Mouse (Mus musculus) hindlimb bud, embryonic 11.5 days (tissue): ENCODE measurements around the gene Syne4.
A peak's percentile ranks its signal among the peaks of the same experiment; 100 is the strongest.

ENCODE experiments used
- DNase-seq: peaks from one replicate; pipeline ENCODE4 v3.0.0-alpha.2; 2012; ENCODE audit warnings: low read depth, low spot score; ENCODE audit errors: extremely low spot score

The Syne4 gene

DNA sequence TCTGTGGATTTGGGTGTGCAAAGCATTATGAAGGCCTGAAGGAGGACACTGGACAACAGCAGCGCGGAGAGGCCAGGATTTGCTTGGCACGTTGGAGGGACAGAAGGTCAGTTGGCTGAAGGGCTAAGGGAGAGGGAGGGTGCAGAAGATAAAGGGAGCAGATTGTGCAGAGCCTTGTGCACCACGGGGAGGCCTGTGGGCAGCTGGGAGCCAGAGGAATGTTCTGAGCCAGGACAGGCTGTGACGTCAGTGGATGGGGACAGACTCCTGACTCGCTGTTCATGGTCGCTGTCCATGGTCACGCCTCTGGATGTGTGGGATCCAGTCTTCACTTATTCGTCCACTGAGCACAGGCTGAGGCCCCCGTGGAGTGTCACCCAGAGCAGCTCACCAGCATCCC, 19.5 kb upstream of the Syne4 start:
- no peak for DNase-seq

DNA sequence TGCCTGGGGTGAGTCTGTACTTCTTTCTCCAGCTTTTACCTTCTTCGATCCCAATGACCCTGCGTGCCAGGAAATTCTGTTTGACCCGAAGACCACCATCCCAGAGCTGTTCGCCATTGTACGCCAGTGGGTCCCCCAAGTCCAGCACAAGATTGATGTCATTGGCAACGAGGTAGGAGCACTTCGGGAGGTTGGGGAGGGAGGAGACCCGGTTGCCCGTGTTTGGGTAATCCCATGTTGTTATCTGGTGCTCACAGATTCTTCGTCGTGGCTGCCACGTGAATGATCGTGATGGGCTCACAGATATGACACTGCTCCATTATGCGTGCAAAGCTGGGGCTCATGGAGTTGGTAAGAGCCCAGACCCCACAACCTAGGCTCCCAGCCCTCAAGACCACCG, 17.8 kb upstream of the Syne4 start:
- DNase-seq, result no peak

DNA sequence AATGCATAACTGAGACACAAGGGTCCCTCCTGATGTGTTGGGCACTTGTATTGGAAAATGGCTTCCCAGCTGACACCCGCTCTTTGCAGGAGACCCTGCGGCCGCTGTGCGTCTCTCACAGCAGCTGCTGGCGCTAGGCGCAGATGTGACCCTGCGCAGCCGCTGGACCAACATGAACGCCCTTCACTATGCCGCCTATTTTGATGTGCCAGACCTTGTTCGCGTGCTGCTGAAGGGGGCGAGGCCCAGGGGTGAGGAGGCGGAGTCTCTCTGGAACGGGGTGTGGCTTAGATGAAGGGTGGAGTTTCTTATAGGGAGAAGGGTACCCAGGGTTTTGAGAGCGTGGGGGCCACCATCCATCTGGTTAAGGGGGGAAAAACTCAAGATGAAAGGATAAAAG, 17.3 kb upstream of the Syne4 start:
- DNase-seq, result no peak

DNA sequence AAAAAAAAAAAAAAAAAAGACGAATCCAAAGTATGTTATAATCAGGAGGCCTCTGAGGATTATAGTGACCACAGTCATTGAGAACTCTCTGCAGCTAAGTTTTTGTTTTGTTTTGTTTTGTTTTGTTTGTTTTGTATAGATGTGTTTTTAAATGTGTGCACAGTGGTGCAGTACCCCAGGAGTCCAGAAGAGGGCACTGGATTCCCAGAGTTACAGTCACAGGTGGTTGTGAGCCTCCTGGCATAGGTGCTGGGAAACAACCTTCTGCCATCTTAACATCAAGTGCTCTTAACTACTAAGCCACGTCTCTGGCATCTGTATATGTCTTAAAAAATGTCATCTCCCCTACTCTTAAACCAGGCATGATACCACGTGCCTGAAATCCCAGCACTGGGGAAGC, 13.7 kb upstream of the Syne4 start:
- DNase-seq, result no peak

DNA sequence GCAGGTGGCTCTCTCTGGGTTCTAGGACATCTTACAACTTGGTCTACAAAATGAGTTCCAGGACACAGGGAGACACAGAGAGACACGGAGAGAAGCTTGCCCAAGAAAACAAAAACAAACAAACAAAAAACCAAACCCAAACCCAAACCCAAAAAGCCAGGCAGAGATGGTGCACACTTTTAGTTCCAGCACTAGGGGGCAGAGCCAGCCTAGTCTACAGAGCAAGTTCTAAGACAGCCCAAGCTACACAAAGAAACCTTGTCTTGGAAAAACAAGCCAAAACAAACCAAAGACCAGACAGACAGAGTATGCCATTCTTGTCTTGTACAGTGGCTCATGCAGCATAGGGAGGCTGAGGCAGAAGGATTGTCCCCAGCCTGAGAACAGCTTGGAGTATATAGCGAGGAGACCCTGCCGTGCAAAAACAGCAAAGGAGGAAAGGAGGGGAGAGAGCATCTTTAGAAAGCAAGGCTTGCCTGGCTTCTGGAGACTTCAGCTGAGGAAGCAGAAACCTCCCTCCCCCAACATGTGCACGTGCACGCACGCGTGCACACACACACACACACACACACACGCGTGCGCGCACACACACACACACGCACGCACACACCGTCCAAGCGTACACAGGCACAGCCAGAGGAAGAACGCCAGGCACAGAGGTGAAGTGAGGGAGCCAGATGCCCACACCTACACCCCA, 8.4 kb upstream of the Syne4 start:
- DNase-seq, result no peak

DNA sequence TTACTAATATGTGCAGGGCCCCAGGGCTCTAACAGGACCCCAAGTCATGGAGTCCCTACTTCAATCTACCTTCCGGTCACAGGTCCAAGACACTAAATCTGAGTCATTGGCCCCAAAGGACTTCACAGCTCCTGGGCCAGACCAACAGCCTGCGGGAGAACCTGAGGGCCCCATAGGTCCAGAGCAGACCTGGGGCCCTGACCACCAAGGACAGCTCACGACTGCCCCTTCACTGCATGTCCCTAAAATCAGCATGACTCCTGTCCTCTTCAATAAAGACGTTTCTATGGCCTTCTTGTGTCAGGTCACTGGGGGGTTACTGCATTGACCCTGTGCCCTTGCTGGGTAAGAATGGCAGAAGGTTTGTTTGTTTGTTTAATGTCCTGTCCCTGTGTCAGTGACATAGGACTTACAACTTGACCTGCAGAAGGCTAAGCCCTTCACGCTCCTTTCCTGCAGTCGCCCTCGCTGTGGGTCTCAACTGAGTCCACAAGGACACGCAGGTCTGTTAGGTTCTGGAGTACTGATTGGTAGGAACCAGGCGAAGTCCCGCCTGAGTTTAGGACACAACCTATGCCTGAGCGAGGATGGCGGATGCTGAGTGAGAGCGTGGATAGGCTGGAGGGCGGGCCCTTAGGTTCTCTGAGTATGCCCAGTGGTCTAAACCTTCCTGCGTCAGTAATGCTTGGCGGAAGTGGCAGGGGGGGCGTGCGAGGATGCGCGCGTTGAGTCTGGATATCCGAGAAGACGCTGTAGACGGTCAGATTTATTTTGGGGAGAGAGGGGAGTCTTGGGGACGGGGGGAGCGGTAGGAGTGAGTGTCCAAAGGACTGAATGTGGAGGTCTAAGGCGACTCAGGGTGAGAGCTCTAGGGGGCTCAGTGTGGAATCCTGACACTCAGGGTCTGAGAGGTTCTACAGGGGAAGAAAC, 6.3 kb upstream of the Syne4 start, which contains the start of gene Alkbh6:
Gene Alkbh6, plus strand, starts transcription at position 642 of the 930 bp plus-strand sequence.
- DNase-seq, result peak; percentile 70

DNA sequence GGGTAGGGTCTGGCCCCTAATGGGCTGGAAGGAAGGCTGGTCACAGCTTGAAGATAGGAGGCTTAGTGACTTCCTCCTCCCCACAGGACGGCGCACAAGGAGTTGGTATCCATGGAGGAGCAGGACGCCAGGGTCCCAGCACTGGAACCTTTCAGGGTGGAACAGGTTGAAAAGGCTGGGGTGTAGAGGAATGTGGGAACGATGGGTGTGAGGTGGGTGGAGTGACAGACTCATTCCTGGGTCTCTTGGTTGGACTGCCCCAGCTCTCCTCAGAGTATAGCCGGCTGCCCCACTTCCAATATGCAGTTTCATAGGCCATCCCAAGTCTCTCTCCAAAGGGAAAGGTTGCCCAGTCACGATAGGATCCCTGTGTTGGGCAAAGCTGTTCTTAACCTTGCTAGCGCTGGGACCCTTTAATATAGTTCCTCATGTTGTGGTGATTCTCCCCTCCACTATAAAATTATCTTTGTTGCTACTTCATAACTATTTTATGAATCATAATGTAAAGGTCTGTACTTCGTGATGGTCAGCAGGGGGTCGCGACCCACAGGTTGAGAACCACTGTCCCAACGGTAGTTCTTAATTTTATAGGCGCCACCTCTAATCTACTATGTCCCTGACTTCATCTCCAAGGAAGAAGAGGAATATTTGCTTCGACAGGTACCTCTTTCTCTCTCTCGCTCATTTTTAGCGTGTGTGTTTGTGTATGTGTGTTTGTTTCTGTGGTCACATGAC, 5.0 kb upstream of the Syne4 start:
- DNase-seq, result no peak

DNA sequence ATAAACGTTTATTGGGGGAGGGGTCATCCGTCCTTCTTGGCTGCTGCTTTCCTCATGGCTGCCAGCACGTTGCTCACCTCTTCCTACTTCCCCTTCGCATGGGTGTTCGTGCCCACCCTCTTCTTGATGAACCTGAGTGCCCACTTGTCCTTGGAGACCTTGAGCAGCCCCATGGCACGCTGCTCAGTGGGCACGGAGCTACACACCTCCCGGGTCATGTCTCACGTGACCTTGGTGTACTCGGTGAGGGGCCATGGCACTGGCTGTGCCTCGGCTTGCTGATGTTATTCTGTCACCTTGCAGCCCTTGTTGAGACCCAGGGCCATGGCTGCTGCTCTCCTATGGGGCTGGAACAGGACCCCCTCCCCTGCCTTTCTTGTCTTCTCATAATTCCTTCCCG, 4.5 kb upstream of the Syne4 start:
- DNase-seq, result no peak

DNA sequence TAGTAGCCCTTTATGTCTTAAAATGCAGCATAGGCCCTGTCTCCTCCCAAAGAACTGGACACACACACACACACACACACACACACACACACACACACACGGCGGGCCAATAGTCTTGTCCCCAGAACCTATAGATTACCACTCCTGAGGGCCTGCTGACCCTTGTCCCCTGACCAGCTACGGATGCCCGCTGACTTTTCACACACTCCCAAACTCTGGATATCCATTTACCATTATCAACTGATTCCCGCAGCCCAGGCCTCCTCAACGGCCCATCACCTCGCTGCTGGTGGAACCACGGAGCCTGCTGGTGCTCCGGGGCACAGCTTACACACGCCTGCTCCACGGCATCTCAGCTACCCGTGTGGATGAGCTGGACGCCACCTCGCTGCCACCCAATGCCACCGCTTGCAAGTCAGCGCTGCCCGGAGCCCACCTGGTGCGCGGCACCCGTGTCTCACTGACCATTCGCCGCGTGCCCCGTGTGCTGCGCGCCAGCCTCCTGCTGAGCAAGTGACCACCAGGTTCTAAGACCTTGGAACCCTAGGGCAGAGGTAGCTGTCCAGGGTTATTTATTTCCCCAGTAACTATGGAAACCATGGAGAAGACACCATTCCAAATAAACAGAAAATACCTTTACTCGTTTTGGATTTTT, 814 bp upstream of the Syne4 start:
- no peak for DNase-seq

DNA sequence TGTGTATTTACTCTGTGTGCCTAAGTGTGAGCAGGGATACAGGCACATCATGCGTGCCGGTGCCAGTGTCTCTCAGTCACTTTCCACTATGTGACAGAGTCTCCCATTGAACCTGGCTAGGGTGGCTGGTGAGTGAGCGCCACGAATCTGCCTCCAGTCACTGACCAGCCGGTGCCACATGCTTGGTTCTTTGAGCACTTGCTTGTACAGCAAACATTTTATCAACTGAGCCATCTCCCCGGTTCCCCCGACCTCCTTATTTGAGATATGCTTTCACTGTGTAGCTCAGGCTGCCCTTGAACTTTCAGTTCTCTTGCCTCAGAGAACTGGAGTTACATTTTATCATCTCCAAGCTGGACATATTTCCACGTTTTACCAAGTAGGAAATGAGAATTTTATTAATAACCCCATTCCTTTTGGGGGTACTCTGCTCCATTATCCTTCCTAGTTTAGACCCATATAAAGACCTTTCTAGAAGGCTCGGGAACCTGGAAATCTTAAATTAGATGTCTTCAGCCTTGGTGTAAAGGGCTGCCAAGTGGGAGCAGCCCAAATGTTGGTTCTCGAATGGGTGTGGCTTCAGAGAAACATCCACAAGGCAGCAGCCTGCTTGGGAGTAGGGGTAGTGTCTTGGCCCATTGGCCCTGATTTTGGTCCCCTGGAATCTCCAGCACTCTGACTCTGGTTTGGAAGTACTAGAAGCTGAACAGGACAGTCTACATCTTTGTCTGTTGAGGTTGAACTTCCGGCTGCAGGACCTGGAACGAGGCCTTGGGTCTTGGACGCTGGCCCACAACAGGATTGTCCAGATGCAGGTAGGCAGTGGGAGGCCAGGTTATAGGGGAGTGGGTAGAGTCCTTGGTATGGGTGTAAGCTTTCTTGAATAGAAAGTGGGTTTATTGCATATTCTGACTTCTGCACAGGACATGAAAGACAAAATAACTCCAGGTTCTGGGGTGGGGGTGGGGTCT, 1.2 kb downstream of the Syne4 start:
- DNase-seq, result no peak

DNA sequence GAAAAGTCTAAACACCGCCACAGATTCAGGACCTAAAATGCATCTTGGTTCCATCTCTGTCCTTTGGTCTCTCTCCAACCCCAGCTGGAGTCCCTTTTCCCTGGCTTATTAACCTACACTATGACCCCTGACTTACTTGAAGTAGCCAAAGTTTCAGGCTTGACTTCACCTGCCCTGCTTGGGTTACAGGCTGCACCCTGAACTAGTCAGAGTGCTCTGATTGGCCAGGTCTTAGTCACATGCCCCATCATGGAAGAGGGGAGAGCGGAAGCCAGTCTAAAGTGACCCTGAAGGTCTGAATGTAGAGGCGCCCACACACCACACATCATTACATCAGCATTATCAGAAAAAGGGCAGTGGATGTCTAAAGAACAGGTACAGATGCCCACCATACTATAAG, 3.5 kb downstream of the Syne4 start:
- no peak for DNase-seq

DNA sequence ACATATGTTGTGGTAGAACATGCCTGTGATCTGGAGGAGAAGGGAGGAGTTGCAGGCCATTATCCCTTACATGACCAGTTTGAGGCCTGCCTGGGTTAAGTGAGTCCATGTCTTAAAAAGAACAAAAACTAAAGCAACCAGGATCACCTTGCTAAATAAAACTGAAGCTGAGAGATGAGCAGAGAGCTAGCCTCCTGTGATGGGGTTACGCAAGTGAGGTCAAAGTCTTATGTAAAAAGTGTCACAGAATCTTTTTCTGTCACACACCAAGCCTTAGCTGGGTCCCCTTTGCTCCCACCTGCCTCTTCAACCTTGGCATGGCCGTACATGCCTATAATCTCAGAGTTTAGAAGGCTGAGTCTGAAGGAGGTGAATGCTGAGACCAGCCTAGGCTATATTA, 6.3 kb downstream of the Syne4 start:
- DNase-seq, result no peak

DNA sequence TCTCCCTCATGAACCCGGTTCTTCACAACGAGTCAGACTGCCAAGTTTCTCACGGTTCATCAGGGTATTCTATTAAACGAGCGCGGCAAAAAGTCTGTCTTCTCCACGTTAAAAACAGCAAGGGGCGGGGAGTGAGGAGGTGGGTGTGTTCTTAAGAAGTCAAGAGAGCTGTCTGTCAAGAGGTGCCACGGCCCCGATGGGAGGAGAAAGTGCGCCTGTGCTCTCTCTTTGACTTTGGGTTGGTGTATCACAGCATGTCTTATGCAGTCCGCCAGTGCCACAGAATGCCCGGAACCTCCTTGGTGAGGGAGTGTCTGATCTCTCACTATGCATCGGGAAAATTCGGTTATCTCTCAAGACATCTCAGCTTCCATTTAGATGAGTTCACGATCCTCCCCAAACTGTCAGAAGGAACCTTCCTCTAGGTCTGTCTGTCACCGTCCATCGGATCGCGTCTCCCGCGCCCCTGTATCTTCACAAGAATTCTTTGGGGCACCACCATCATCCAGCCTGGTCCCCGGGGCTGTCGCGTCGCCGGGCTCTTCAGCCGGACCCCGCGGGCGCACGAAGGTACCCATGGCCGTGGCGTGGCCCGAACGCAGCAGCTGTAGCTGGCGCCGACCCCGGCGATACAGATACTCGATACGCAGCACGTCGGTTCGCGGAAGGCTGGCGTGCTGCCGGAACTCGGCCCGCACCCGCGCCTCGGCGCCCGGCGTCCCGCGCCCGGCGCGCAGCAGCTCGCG, 7.1 kb downstream of the Syne4 start, which contains the start of gene E130208F15Rik:
Gene E130208F15Rik, plus strand, starts transcription at position 202 of the 746 bp plus-strand sequence.
- DNase-seq, result no peak

DNA sequence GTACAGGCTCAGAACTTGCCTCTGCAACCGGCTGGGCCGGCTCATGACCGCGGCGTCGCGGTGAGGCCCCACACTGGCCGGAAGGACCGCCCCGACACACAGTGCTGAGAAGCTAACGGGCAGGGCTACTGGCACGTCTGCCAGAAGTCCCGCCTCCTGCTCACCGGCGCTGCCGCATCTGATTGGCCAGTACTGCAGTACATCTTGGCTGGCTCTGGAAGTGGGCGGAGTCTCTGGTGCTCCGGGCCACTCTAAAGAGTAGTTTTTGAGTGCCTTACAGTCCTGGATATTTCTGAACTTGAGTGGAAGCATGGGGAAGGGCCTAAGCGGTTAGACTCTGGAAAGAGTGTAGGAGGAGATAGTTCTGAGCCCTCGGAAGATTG, 7.7 kb downstream of the Syne4 start:
- peak; percentile 86 for DNase-seq

DNA sequence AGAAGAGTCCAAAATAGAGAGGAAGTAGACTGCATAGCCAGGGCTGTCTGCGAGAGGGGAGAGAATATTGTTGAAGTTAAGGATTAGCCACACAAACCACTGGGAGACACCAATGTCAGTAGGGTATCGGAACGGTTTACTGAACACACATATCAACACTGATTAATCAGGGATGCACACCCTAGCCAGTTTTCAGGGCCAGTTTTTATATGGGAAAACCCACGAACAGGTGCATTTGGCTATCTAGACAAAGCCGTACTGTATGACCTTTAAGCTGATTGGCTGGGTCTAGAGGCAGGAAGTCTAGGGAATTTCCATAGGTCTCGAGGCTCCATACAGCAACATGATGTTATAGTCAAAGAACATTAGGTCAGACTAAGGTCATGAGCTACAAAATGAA, 8.3 kb downstream of the Syne4 start:
- no peak for DNase-seq

DNA sequence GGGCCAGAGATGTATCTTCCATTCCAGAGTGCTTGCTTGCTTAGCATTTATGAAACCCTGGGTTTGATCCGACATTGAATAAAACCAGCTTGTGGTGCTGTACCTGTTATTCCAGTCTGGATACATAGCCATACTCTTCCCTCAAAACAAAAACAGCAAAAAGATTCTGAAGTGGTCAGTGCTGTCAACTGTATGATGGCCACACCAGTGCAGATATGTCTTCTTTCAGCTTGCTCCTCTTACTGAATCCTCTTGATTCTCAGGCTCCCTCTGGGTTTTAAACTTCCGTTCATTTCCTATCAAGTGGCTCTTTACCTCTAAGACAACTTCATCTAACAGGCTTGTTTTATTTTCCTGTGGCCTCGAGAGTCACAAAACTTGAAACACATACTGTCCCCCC, 9.2 kb downstream of the Syne4 start, which contains the start of gene Sdhaf1:
Gene Sdhaf1, minus strand, starts transcription at position 101 of the 400 bp plus-strand sequence.
- no peak for DNase-seq

DNA sequence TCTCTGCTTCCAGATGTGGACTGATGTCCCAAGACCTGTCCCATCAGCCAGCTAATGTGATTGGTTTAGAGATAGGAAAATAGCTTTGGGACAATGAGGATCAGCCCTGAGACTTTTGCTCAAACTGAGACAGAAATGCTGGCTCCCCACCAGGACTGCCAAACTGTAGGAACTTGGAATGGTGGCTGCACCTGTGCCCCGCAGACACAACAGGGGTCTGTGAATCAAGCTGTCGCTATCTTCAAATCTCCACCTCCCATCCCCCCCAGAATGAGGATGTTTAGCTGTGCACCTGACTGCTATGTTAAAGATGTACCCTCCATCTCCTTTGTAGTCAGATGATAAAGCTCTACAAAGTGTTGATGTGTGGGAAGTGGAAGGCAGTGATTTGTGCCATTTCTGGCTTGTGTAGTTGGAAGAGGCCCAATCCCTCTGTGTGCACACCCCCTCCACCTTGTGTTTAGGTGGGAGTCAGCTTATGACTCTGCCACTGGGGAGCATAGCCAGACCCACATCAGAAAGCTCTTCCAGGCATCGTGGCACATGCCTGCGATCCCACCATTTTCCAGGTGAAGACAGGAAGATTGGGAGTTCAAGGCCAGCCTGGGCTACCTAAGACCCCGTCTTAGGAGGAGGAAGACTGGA, 9.8 kb downstream of the Syne4 start:
- no peak for DNase-seq

DNA sequence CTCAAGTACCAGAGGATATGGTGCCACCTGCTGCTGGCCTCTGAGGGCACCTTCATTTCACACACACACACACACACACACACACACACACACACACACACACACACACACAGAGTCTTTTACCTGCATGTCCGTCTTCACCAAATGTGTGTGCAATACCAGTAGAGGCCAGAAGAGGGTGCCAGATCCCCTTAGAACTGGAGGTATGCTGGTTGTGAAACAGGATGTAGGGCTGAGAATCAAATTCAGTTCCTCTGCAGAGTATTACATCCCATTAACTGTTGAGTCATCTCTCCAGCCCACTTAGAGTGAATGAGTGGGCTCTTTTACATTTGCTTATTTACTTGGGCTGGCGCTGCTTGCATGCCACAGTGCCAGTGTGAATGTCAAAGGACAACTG, 10.8 kb downstream of the Syne4 start:
- no peak for DNase-seq

DNA sequence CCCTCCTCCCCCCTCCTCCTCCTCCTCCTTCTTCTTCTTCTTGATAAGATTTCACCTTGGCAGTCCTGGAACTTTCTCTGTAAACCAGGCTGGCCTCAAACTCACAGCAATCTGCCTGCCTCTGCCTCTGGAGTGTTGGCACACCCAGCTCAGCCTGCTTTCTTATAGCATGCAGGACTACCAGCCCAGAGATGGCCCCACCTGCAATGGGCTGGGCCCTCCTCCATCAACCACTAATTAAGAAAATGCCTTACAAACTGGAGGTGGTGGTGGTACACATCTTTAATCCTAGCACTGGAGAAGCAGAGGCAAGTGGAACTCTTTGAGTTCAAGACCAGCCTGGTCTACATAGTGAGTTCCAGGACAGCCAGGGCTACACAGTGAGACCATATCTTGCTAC, 11.8 kb downstream of the Syne4 start:
- DNase-seq, result no peak
